Mouse (Mus musculus) midbrain, embryonic 15.5 days (tissue): ENCODE measurements around the gene Sh3yl1. TPM values are rescaled to one million over a fixed set of nuclear protein-coding genes. Genes with fewer than 3 reads are reported as not detected.

Experiments
- ATAC-seq: fragments of 200-750 bp; cut with Nextera tagmentation; replicated peaks from 2 replicates; pipeline ENCODE4 v1.8.0; 2017; ENCODE audit warnings: moderate TSS enrichment
- H3K27ac ChIP-seq: fragments of 300-500 bp; sonication (generic); 2 replicates; pipeline ENCODE4 v1.5.1; 2015; ENCODE audit warnings: mild to moderate bottlenecking, inconsistent platforms
- H3K27me3 ChIP-seq: fragments of 300-500 bp; sonication (generic); replicated peaks from 2 replicates; pipeline ENCODE4 v1.6.1; 2015; ENCODE audit warnings: inconsistent platforms
- H3K36me3 ChIP-seq: fragments of 300-500 bp; sonication (generic); replicated peaks from 2 replicates; pipeline ENCODE4 v1.6.1; 2015; ENCODE audit warnings: inconsistent platforms
- H3K4me1 ChIP-seq: fragments of 300-500 bp; sonication (generic); 2 replicates; pipeline ENCODE4 v1.6.1; 2015; ENCODE audit warnings: inconsistent platforms
- H3K4me2 ChIP-seq: fragments of 300-500 bp; sonication (generic); 2 replicates; pipeline ENCODE4 v1.6.1; 2015; ENCODE audit warnings: inconsistent platforms, mild to moderate bottlenecking, moderate library complexity
- H3K4me3 ChIP-seq: fragments of 300-500 bp; sonication (generic); 2 replicates; pipeline ENCODE4 v1.5.1; 2015; ENCODE audit warnings: mild to moderate bottlenecking, inconsistent platforms
- H3K9ac ChIP-seq: fragments of 300-500 bp; sonication (generic); 2 replicates; pipeline ENCODE4 v1.6.1; 2015; ENCODE audit warnings: mild to moderate bottlenecking, inconsistent platforms
- H3K9me3 ChIP-seq: fragments of 300-500 bp; sonication (generic); 2 replicates; pipeline ENCODE4 v1.6.1; 2016; ENCODE audit warnings: inconsistent platforms
- WGBS: fragments of 180-500 bp; shearing (Covaris S2); methylation state at CpG from one replicate; pipeline ENCODE4 v1.1.7; 2015; ENCODE audit warnings: mixed read lengths; 5-methylcytosine and 5-hydroxymethylcytosine counted together
- polyA plus RNA-seq: library from polyadenylated mRNA; unstranded; fragments of >200 nt; fragmentation: Nextera tagmentation; extraction: Ambion mirVana; gene quantifications from 2 replicates; pipeline ENCODE4 v1.2.1, GENCODE M21; 2015

The Sh3yl1 gene
- polyA plus RNA-seq, 1 experiment from 2014 or later = 55.8 TPM

GRCm38 (mm10) chr12:30908658-30909057, 2.8 kb upstream of the Sh3yl1 start:
- no peak for ATAC-seq
- H3K9ac ChIP-seq = no peak overlapping the region
- no peaks in the 10 kb centered on the region for H3K9me3 ChIP-seq
- H3K27me3 ChIP-seq = no peaks in the 10 kb centered on the region
- H3K4me2 ChIP-seq = no peak overlapping the region
- H3K36me3 ChIP-seq = peaks cover 6% of the 10 kb centered on the region; the same call in 1 of the 2 replicates
- peaks cover 22% of the 10 kb centered on the region for H3K4me1 ChIP-seq
- WGBS = 89% methylated on average over 1 of the region's 1 CpGs
- no peak overlapping the region for H3K4me3 ChIP-seq
- H3K27ac ChIP-seq = no peak overlapping the region

DNA sequence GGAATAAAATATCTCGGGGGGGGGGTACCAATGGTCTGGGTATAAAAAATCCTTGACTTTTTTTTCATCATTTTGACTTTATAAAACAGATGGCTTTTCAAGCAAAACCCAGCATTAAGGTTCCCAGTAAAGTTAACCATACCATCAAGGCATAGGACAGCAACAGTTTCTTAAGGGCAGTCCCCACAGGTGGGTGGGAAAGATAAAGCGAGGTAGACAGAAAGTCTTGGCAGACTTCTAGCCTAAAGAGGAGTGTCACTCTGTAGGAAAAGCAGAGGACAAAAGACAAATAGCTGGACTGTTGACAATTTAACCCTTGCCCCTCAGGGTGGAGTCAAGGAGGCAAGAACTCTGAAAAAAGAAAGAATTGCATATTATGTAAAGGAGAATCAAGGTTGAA, 1.6 kb upstream of the Sh3yl1 start:
- Histone ChIP-seq H3K9me3 (no peaks in the 10 kb centered on the region), H3K27ac (no peak overlapping the region), H3K4me2 (no peak overlapping the region), H3K36me3 (no peaks in the 10 kb centered on the region), H3K9ac (no peak overlapping the region), H3K4me1 (peaks cover 22% of the 10 kb centered on the region), H3K4me3 (no peak overlapping the region), H3K27me3 (no peaks in the 10 kb centered on the region)
- no peak for ATAC-seq
- WGBS = 89% methylated on average over 2 of the region's 2 CpGs

- Histone ChIP-seq H3K9me3 (no peaks in the 10 kb centered on the region), H3K4me2 (peak overlapping the region; percentile 69), H3K36me3 (no peaks in the 10 kb centered on the region), H3K9ac (peak overlapping the region; percentile 72), H3K27ac (peak overlapping the region; percentile 51; the same call in 1 of the 2 replicates), H3K4me1 (peaks cover 22% of the 10 kb centered on the region), H3K4me3 (peak overlapping the region; percentile 64), H3K27me3 (no peaks in the 10 kb centered on the region)
- no peak for ATAC-seq
- 17% methylated on average over 8 of the region's 8 CpGs for WGBS
Observed at GRCm38 (mm10) chr12:30910860-30911259, 608 bp upstream of the Sh3yl1 start.

- Histone ChIP-seq H3K27me3 (no peaks in the 10 kb centered on the region), H3K4me2 (peak overlapping the region; percentile 69), H3K36me3 (no peaks in the 10 kb centered on the region), H3K9ac (peak overlapping the region; percentile 72), H3K27ac (peak overlapping the region; percentile 74), H3K9me3 (no peaks in the 10 kb centered on the region), H3K4me1 (peaks cover 22% of the 10 kb centered on the region), H3K4me3 (peak overlapping the region; percentile 64)
- ATAC-seq = no peak; the same call in none of the 2 replicates
- whole genome bisulfite sequencing = 1% methylated on average over 19 of the region's 19 CpGs
Observed at GRCm38 (mm10) chr12:30912048-30912381, 547 bp downstream of the Sh3yl1 start.

DNA sequence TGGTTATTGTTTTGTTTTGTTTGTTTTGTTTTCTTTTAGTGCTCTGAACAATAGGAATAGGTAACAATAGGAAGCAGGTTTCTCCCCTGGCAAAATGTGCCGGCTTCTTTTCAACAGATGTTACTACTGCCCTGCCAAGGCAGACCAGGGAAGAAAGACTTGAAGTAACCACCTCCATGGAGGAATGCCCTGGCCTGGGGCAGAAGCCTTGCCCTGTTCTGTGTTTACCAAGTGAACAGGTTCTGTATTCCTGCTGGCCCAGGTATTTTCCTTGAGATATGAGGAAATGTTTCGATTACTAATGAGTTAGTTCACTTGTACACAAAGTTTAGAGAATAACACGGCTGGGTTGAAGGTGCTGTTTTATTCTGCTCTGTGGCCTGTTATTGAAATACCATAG, 1.4 kb downstream of the Sh3yl1 start:
- ATAC-seq = no peak
- Histone ChIP-seq H3K27ac (no peak overlapping the region), H3K4me2 (peak overlapping the region; percentile 69), H3K4me3 (peak overlapping the region; percentile 64), H3K9me3 (no peaks in the 10 kb centered on the region), H3K27me3 (no peaks in the 10 kb centered on the region), H3K36me3 (no peaks in the 10 kb centered on the region), H3K9ac (peak overlapping the region; percentile 72; the same call in 1 of the 2 replicates), H3K4me1 (peaks cover 22% of the 10 kb centered on the region)
- 65% methylated on average over 3 of the region's 3 CpGs for WGBS

DNA sequence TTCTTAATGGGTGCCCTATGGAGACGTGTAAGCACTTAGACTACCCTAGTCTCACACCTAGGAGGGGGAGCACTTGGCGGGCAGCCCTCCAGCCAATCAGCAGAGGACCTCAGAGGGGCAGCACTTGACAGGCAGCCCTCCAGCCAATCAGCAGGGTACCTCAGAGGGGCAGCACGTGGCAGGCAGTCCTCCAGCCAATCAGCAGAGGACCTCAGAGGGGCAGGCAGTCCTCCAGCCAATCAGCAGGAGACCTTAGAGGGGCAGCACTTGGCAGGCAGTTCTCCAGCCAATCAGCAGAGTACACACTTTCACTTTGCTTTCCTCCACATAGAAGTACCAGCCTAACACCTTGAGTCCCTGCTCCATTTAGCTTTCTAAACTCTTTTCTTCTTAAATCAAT, 10.9 kb downstream of the Sh3yl1 start:
- Histone ChIP-seq H3K27me3 (no peaks in the 10 kb centered on the region), H3K4me2 (no peak overlapping the region), H3K9ac (no peak overlapping the region), H3K36me3 (peaks cover 10% of the 10 kb centered on the region; the same call in 1 of the 2 replicates), H3K27ac (no peak overlapping the region), H3K4me3 (no peak overlapping the region), H3K9me3 (no peaks in the 10 kb centered on the region), H3K4me1 (no peaks in the 10 kb centered on the region)
- 78% methylated on average over 3 of the region's 3 CpGs for WGBS
- no peak for ATAC-seq

GRCm38 (mm10) chr12:30928182-30928581, 16.7 kb downstream of the Sh3yl1 start:
- 85% methylated on average over 6 of the region's 6 CpGs for WGBS

DNA sequence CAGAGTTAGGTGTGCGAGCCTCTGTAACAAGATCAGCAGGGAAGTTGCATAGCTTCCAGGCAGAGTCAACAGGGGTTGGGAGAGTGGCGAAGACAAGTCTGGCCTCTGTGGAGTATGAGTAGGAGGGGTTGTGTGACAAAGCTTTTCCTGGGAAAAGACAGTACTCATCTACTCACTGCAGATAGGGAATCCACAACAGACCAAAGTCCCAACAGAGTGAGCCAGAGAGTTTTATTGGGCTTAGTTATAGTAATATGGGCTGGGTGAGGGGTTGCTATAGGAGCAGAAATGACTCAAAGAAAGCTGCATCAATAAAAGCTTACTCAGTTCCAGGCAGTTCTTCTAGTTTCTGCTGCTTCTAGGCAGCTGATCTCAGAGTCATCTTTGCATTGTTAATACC, 21.8 kb downstream of the Sh3yl1 start:
- no peaks in the 10 kb centered on the region for H3K27me3 ChIP-seq
- H3K27ac ChIP-seq = no peak overlapping the region
- ATAC-seq = no peak
- H3K9ac ChIP-seq = no peak overlapping the region
- WGBS = 89% methylated on average over 2 of the region's 2 CpGs
- H3K4me2 ChIP-seq = no peak overlapping the region
- no peak overlapping the region for H3K4me3 ChIP-seq
- H3K9me3 ChIP-seq = no peaks in the 10 kb centered on the region
- H3K4me1 ChIP-seq = no peaks in the 10 kb centered on the region
- H3K36me3 ChIP-seq = peaks cover 4% of the 10 kb centered on the region; the same call in 1 of the 2 replicates

More at GRCm38 (mm10) chr12:30928182-30928581, 16.7 kb downstream of the Sh3yl1 start:
- H3K27me3 ChIP-seq = no peaks in the 10 kb centered on the region
- peaks cover 14% of the 10 kb centered on the region; the same call in 1 of the 2 replicates for H3K36me3 ChIP-seq
- H3K4me2 ChIP-seq = no peak overlapping the region
- no peak overlapping the region for H3K4me3 ChIP-seq
- no peaks in the 10 kb centered on the region for H3K9me3 ChIP-seq
- H3K27ac ChIP-seq = no peak overlapping the region
- no peak overlapping the region for H3K9ac ChIP-seq
- ATAC-seq = no peak
- no peaks in the 10 kb centered on the region for H3K4me1 ChIP-seq

DNA sequence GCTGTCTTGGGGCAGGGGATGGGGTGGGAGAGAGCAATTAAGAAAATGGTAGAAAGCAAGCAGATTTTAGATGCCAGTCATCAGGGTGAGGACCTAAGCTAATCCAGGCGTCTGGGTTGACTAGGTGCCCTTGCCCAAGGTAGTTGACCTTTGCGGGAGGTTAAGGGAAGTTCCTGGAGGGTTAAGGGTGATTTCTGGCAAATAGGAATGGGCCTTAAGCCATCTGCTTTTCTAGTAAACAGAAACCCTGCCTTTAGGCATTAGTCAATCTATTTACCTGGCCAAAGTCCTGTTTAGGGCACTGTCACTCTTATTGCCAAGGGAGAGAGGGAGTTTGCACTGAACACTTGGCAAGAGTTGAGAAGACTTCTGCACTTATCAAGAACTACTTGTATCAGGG, 25.4 kb downstream of the Sh3yl1 start:
- Histone ChIP-seq H3K27ac (no peak overlapping the region), H3K9ac (no peak overlapping the region), H3K4me3 (no peak overlapping the region), H3K27me3 (no peaks in the 10 kb centered on the region), H3K4me2 (no peak overlapping the region), H3K4me1 (no peaks in the 10 kb centered on the region), H3K9me3 (no peaks in the 10 kb centered on the region), H3K36me3 (peaks cover 14% of the 10 kb centered on the region)
- WGBS = 89% methylated on average over 2 of the region's 2 CpGs
- no peak for ATAC-seq

DNA sequence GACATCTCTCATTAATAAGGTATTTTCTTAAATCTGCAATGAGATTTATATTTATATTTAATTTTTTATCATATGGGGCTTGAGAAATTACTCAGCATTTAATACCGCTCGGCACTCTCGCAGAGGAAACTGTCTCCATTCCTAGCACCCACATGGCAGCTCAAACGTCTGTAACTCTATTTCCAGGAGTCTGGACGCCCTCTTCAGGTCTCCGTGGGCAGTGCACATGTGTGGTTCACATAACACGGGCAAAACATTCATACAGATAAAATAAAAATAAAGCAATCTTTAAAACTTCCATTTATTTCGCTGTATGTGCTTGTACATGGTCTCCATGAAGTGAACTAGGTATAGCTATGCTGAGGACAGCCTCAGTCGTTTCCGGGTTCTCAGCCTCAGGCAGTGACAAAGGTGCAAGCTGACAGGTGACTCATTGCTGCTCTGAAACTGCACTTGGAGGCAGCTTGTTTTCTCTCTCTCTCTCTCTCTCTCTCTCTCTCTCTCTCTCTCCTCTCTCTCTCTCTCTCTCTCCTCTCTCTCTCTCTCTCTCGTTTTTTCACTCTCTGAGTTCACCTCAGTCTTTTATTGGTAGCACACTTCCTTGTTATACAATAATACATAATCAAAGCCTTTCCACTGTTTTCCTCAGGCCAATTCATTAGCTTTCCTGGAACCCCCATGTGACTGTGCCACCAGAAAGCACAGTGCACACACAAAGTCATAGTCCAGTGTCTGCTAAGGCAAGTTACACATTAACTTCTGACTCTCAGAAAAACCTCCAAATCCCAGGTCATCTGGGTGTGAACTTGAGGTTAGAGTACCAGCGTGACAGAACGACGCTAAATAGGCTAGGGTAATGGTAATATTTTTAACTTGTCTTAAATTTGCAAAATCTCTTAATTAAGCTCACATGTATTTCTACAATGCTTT, 31.9 kb downstream of the Sh3yl1 start:
- Histone ChIP-seq H3K4me1 (no peaks in the 10 kb centered on the region), H3K9ac (no peak overlapping the region), H3K9me3 (no peaks in the 10 kb centered on the region), H3K36me3 (peaks cover 35% of the 10 kb centered on the region), H3K27ac (no peak overlapping the region), H3K4me2 (no peak overlapping the region), H3K27me3 (no peaks in the 10 kb centered on the region), H3K4me3 (no peak overlapping the region)
- ATAC-seq = no peak
- WGBS = 91% methylated on average over 13 of the region's 14 CpGs

DNA sequence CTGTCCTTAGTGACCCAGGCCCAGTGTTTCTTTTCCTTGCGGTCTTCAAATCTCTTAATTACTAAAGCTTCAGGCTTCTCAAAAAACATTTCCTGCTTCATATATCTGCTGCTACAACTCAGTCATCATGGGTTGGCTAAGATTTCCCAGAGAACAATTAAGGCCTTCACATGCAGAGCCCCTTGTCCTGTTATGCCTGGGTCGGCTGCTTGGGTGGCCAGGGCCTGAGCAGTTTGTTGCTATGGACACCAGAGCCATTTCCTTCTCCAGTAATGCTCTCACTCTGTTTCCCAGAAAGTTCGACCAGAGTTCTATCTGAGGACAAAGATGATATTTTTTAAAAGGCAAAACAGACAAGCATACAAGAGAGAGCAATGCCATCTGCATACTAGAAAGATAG, 32.7 kb downstream of the Sh3yl1 start:
- WGBS = 59% methylated on average over 3 of the region's 3 CpGs
- H3K9me3 ChIP-seq = no peaks in the 10 kb centered on the region
- H3K27ac ChIP-seq = no peak overlapping the region
- H3K4me2 ChIP-seq = no peak overlapping the region
- peaks cover 35% of the 10 kb centered on the region for H3K36me3 ChIP-seq
- H3K4me1 ChIP-seq = no peaks in the 10 kb centered on the region
- no peak for ATAC-seq
- H3K27me3 ChIP-seq = no peaks in the 10 kb centered on the region
- H3K9ac ChIP-seq = no peak overlapping the region
- H3K4me3 ChIP-seq = no peak overlapping the region

DNA sequence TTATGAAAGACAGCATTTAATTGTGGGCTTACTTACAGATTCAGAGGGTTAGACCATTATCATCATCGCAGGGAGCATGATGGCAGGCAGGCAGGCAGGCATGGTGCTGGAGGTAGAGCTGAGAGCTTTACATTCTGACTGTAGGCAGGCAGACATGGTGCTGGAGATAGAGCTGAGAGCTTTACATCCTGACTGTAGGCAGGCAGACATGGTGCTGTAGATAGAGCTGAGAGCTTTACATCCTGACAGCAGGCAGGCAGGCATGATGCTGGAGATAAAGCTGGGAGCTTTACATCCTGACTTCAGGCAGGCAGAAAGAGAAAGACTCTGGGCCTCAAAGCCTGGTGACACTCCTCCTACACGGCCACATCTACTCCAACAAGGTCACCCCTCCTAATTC, 59.2 kb downstream of the Sh3yl1 start:
- no peaks in the 10 kb centered on the region for H3K36me3 ChIP-seq
- H3K4me2 ChIP-seq = no peak overlapping the region
- H3K9ac ChIP-seq = no peak overlapping the region
- no peaks in the 10 kb centered on the region for H3K4me1 ChIP-seq
- no peak for ATAC-seq
- no peak overlapping the region for H3K27ac ChIP-seq
- WGBS = 82% methylated on average over 2 of the region's 2 CpGs
- H3K4me3 ChIP-seq = no peak overlapping the region
- H3K9me3 ChIP-seq = no peaks in the 10 kb centered on the region
- no peaks in the 10 kb centered on the region for H3K27me3 ChIP-seq

DNA sequence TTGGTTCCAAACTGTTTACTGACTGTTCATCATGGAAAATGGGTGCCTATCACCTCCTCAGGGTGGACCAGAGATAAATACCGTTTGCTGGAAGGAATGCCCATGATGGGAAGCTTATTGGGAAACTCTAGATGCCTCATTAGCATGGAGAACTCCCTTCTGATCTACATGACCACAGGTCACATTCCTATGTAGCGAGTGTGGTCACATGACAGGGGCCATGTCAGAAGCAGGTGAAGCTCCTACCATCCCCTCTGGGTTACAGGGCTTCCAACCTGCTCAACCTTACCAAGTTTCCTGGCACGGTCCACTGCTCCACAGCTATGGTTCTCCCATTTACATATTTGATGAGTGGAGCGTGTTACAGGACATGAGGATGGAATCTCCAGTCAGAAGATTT, 92.3 kb downstream of the Sh3yl1 start:
- Histone ChIP-seq H3K36me3 (no peaks in the 10 kb centered on the region), H3K27ac (no peak overlapping the region), H3K27me3 (no peaks in the 10 kb centered on the region), H3K4me2 (no peak overlapping the region), H3K4me1 (no peaks in the 10 kb centered on the region), H3K4me3 (no peak overlapping the region), H3K9ac (no peak overlapping the region), H3K9me3 (no peaks in the 10 kb centered on the region)
- WGBS = 86% methylated on average over 4 of the region's 4 CpGs
- ATAC-seq = no peak
